Mouse (Mus musculus) limb, embryonic 10.5 days (tissue): ENCODE results near the gene Cyb5r3. TPM values are rescaled to one million over a fixed set of nuclear protein-coding genes. Genes with fewer than 3 reads are reported as not detected.
A peak's percentile ranks its signal among the peaks of the same experiment; 100 is the strongest.

Experiments
- DNase-seq: peaks from one replicate; pipeline ENCODE4 v3.0.0-alpha.2; 2017; ENCODE audit warnings: low spot score
- H3K27ac ChIP-seq: fragments of 300-500 bp; sonication (generic); 2 replicates; pipeline ENCODE4 v1.5.1; 2016; ENCODE audit warnings: mild to moderate bottlenecking
- H3K27me3 ChIP-seq: fragments of 300-500 bp; sonication (generic); 2 replicates; pipeline ENCODE4 v1.6.1; 2016; ENCODE audit warnings: low read depth, mild to moderate bottlenecking; ENCODE audit not compliant: poor library complexity, severe bottlenecking
- H3K36me3 ChIP-seq: fragments of 300-500 bp; sonication (generic); 2 replicates; pipeline ENCODE4 v1.6.1; 2016; ENCODE audit warnings: mild to moderate bottlenecking, moderate library complexity
- H3K4me1 ChIP-seq: fragments of 300-500 bp; sonication (generic); 2 replicates; pipeline ENCODE4 v1.6.1; 2016
- H3K4me3 ChIP-seq: fragments of 300-500 bp; sonication (generic); 2 replicates; pipeline ENCODE4 v1.5.1; 2016; ENCODE audit warnings: mild to moderate bottlenecking, moderate library complexity
- H3K9me3 ChIP-seq: fragments of 300-500 bp; sonication (generic); replicated peaks from 2 replicates; pipeline ENCODE4 v1.6.1; 2016; ENCODE audit warnings: mild to moderate bottlenecking
- WGBS: fragments of 180-500 bp; shearing (Covaris S2); methylation state at CpG from one replicate; pipeline ENCODE4 v1.1.7; 2016; 5-methylcytosine and 5-hydroxymethylcytosine counted together
- polyA plus RNA-seq: library from polyadenylated mRNA; unstranded; fragments of >200 nt; fragmentation: Nextera tagmentation; extraction: Ambion mirVana; gene quantifications from 2 replicates; pipeline ENCODE4 v1.2.1, GENCODE M21; 2016

Cyb5r3 gene
- polyA plus RNA-seq, 1 experiment from 2014 or later, result 174 TPM

GRCm38 (mm10) chr15:83155672-83156419 lies 16.5 kb downstream of the Cyb5r3 start:
- Histone ChIP-seq H3K4me1 (peaks cover 7% of the 10 kb centered on the region), H3K36me3 (peaks cover 62% of the 10 kb centered on the region), H3K27me3 (no peaks in the 10 kb centered on the region), H3K27ac (no peak overlapping the region), H3K4me3 (no peak overlapping the region), H3K9me3 (no peaks in the 10 kb centered on the region)
- 65% methylated on average over 6 of the region's 6 CpGs for WGBS
- DNase-seq, result no peak

DNA sequence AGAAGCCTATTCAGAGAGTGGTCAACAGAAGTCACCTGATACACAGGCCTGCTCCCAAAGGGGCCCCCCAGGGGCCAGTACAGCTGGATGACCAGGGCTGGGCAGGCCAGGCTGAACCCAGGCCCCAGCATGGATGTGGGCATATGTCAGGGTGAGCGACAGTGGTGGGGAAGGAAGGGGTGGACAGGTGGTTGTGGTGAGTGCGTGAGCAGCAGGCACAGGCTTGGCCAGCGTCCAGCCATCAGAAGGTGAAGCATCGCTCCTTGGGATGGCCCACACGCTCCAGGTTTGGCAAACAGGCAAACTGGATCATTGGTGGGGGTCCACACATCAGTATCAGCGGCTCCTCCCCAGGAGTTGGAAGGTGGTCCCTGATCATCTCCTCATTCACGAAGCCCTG lies 18.1 kb downstream of the Cyb5r3 start:
- H3K27me3 ChIP-seq, result no peaks in the 10 kb centered on the region
- WGBS, result 94% methylated on average over 7 of the region's 7 CpGs
- no peaks in the 10 kb centered on the region for H3K9me3 ChIP-seq
- H3K36me3 ChIP-seq, result peaks cover 46% of the 10 kb centered on the region
- DNase-seq, result no peak
- no peak overlapping the region for H3K27ac ChIP-seq
- peaks cover 11% of the 10 kb centered on the region for H3K4me1 ChIP-seq
- no peak overlapping the region for H3K4me3 ChIP-seq

GRCm38 (mm10) chr15:83150694-83151093 lies 21.7 kb downstream of the Cyb5r3 start:
- Histone ChIP-seq H3K9me3 (no peaks in the 10 kb centered on the region), H3K36me3 (peaks cover 36% of the 10 kb centered on the region), H3K4me1 (peaks cover 15% of the 10 kb centered on the region), H3K27me3 (no peaks in the 10 kb centered on the region), H3K4me3 (no peak overlapping the region), H3K27ac (no peak overlapping the region)
- WGBS, result 89% methylated on average over 4 of the region's 4 CpGs
- no peak for DNase-seq

DNA sequence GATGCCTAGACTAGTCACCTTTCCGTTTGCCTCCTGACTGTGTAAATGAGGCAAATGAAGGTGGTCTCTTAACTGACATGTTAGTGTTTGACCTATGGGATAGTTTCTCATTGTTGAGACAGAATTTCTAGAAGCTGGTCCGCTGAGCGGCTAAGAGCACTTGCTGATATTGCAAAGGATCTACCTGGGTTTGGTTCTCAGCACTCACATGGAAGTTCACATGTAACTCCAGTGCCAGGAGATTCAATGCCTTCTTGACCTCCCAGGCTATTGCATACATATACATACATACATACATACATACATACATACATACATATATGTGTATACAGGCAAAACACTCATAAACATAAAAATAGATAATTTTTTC lies 22.3 kb downstream of the Cyb5r3 start:
- 32% methylated on average over 3 of the region's 3 CpGs for WGBS
- Histone ChIP-seq H3K9me3 (no peaks in the 10 kb centered on the region), H3K27me3 (no peaks in the 10 kb centered on the region), H3K4me3 (peak overlapping the region; percentile 72), H3K36me3 (peaks cover 38% of the 10 kb centered on the region), H3K27ac (peak overlapping the region; percentile 97; the same call in 1 of the 2 replicates), H3K4me1 (peaks cover 12% of the 10 kb centered on the region)
- DNase-seq, result peak; percentile 35

GRCm38 (mm10) chr15:83149196-83150072 lies 23.0 kb downstream of the Cyb5r3 start, which contains the start of gene Poldip3:
Gene Poldip3 (minus strand): TSS chr15:83149384.
- Histone ChIP-seq H3K36me3 (peaks cover 40% of the 10 kb centered on the region), H3K9me3 (no peaks in the 10 kb centered on the region), H3K27ac (peak within 1 kb of the TSS; percentile 97), H3K4me3 (peak within 1 kb of the TSS; percentile 72), H3K4me1 (peaks cover 12% of the 10 kb centered on the region), H3K27me3 (no peaks in the 10 kb centered on the region)
- WGBS, result under 1% methylated on average over 56 of the region's 56 CpGs
- DNase-seq, result peak; percentile 98

DNA sequence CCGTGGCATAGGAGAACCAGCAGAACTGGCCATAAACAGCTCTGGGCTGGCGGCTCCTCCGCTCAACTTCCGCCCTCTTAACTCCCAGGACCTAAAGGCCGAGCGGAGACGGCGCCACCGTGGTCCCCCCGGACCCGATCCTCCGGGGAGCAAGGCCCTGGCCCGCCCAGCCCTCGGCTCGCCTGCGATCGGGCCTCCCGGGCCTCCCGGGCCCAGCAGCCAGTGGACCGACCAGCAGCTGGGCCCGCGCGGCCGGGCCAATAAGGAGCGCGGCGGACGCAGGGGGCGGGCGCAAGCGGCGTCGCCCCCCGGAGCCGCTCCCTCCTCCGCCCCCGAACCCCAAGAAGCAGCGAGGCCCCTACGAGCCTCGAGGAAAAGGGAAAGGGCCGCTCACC lies 23.6 kb downstream of the Cyb5r3 start:
- Histone ChIP-seq H3K27ac (peak overlapping the region; percentile 97), H3K4me1 (peaks cover 12% of the 10 kb centered on the region), H3K27me3 (no peaks in the 10 kb centered on the region), H3K36me3 (peaks cover 40% of the 10 kb centered on the region), H3K9me3 (no peaks in the 10 kb centered on the region), H3K4me3 (peak overlapping the region; percentile 72)
- DNase-seq, result no peak
- 1% methylated on average over 41 of the region's 41 CpGs for WGBS

DNA sequence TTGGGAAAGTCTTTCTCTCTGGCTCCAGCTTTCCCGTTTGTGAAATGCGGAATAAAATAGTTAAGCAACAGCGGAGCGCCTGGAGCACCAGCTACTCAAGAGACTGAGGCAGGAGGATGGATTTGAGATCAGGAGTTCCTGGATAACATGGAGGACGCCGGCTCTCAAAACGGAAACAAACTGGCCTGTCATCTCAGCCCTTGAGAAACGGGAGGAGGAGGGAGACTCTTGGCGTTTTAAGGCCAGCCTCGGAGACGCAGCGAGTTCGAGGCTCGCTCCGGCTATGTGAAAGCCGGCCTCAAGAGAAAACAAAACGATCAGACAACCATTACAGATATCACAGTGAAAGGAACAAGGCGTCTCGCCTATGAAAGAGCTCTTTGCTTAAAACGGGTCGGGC lies 24.0 kb downstream of the Cyb5r3 start:
- Histone ChIP-seq H3K4me3 (peak overlapping the region; percentile 72), H3K4me1 (peaks cover 12% of the 10 kb centered on the region), H3K36me3 (peaks cover 42% of the 10 kb centered on the region), H3K9me3 (no peaks in the 10 kb centered on the region), H3K27me3 (no peaks in the 10 kb centered on the region), H3K27ac (peak overlapping the region; percentile 97)
- WGBS, result 3% methylated on average over 21 of the region's 21 CpGs
- no peak for DNase-seq

GRCm38 (mm10) chr15:83145541-83145940 lies 26.9 kb downstream of the Cyb5r3 start:
- Histone ChIP-seq H3K27me3 (no peaks in the 10 kb centered on the region), H3K27ac (no peak overlapping the region), H3K4me3 (no peak overlapping the region), H3K9me3 (no peaks in the 10 kb centered on the region), H3K4me1 (peaks cover 12% of the 10 kb centered on the region), H3K36me3 (peaks cover 65% of the 10 kb centered on the region)
- WGBS, result 86% methylated on average over 6 of the region's 6 CpGs
- no peak for DNase-seq

DNA sequence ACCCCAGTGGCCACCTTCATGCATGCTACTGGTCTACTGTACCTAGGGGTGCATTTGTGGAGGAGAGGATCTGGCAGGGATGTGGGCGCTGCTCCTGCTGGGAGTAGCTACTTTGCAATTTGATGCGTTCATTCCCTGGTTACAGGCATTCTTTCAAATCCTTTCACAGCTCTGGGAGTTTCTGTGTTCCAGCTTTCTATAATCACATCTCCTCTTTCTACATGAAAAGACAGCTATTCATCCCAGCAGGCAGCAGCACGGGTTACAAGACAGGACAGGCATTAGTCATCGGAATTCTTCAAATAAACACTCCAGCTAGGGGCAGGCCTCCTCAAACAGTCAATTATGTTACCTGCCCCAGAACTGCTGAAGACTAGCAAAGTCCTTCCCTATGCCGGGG lies 29.5 kb downstream of the Cyb5r3 start:
- no peak overlapping the region for H3K27ac ChIP-seq
- no peaks in the 10 kb centered on the region for H3K9me3 ChIP-seq
- no peak for DNase-seq
- WGBS, result 75% methylated on average over 5 of the region's 5 CpGs
- H3K4me3 ChIP-seq, result no peak overlapping the region
- no peaks in the 10 kb centered on the region for H3K27me3 ChIP-seq
- peaks cover 80% of the 10 kb centered on the region for H3K36me3 ChIP-seq
- peaks cover 3% of the 10 kb centered on the region for H3K4me1 ChIP-seq

GRCm38 (mm10) chr15:83135654-83136053 lies 36.7 kb downstream of the Cyb5r3 start:
- Histone ChIP-seq H3K27ac (no peak overlapping the region), H3K4me1 (peaks cover 6% of the 10 kb centered on the region; the same call in 1 of the 2 replicates), H3K4me3 (no peak overlapping the region), H3K9me3 (no peaks in the 10 kb centered on the region), H3K36me3 (peaks cover 89% of the 10 kb centered on the region), H3K27me3 (no peaks in the 10 kb centered on the region)
- no peak for DNase-seq
- WGBS, result 93% methylated on average over 2 of the region's 2 CpGs

- WGBS, result 93% methylated on average over 6 of the region's 6 CpGs
- no peaks in the 10 kb centered on the region for H3K9me3 ChIP-seq
- H3K36me3 ChIP-seq, result peaks cover 95% of the 10 kb centered on the region
- H3K27me3 ChIP-seq, result no peaks in the 10 kb centered on the region
- DNase-seq, result no peak
- no peak overlapping the region for H3K4me3 ChIP-seq
- H3K4me1 ChIP-seq, result peaks cover 6% of the 10 kb centered on the region; the same call in 1 of the 2 replicates
- no peak overlapping the region for H3K27ac ChIP-seq
These were observed 37.7 kb downstream of the Cyb5r3 start for GRCm38 (mm10) chr15:83134671-83135070.

- 95% methylated on average over 7 of the region's 7 CpGs for WGBS
- Histone ChIP-seq H3K36me3 (peaks cover 97% of the 10 kb centered on the region), H3K27me3 (no peaks in the 10 kb centered on the region)
These were observed 42.7 kb downstream of the Cyb5r3 start for GRCm38 (mm10) chr15:83129530-83130231.

More at GRCm38 (mm10) chr15:83129530-83130231, 42.7 kb downstream of the Cyb5r3 start:
- no peak overlapping the region for H3K27ac ChIP-seq
- H3K9me3 ChIP-seq, result no peaks in the 10 kb centered on the region
- H3K4me3 ChIP-seq, result no peak overlapping the region
- no peak for DNase-seq
- H3K4me1 ChIP-seq, result peaks cover 6% of the 10 kb centered on the region; the same call in 1 of the 2 replicates
